Mouse (Mus musculus): Measurements from ENCODE around the gene Wdr20.
"Not testable (repeated sequence)": the region's sequence is repeated elsewhere in the genome, so short reads cannot be mapped to it uniquely, and the experiment has no call there.

Gene Wdr20

GRCm38 (mm10) chr12:110737170-110738157 lies at the start of gene Wdr20:
TSS of gene Wdr20 (plus strand) at chr12:110737944.
- DNase-seq (ENCODE audit: low spot score in 2 of 2), result peak; percentile 96 to 97

- not testable (repeated sequence) for DNase-seq (ENCODE audit: low spot score in 2 of 2)
These were observed 48.8 kb upstream of the Wdr20 start for GRCm38 (mm10) chr12:110688921-110689320.

GRCm38 (mm10) chr12:110689919-110690643 lies 47.7 kb upstream of the Wdr20 start:
- no peak for DNase-seq (ENCODE audit: low spot score in 2 of 2)

- not testable (repeated sequence) for DNase-seq (ENCODE audit: low spot score in 2 of 2)
These were observed 44.4 kb upstream of the Wdr20 start for GRCm38 (mm10) chr12:110693378-110693777.

GRCm38 (mm10) chr12:110695676-110696171 lies 42.0 kb upstream of the Wdr20 start:
- peak; percentile 19 to 22 for DNase-seq (ENCODE audit: low spot score in 2 of 2)

GRCm38 (mm10) chr12:110696173-110696974 lies 41.4 kb upstream of the Wdr20 start:
- DNase-seq (ENCODE audit: low spot score in 2 of 2), result peak; percentile 98

GRCm38 (mm10) chr12:110696975-110697400 lies 40.8 kb upstream of the Wdr20 start:
- DNase-seq (ENCODE audit: low spot score in 2 of 2), result no peak

GRCm38 (mm10) chr12:110697457-110697856 lies 40.3 kb upstream of the Wdr20 start:
- no peak for DNase-seq (ENCODE audit: low spot score in 2 of 2)

GRCm38 (mm10) chr12:110698080-110698479 lies 39.7 kb upstream of the Wdr20 start:
- DNase-seq (ENCODE audit: low spot score in 2 of 2), result no peak

- peak; percentile 3 to 22 for DNase-seq (ENCODE audit: low spot score in 2 of 2)
These were observed 39.1 kb upstream of the Wdr20 start for GRCm38 (mm10) chr12:110698523-110699170.

GRCm38 (mm10) chr12:110699171-110699547 lies 38.6 kb upstream of the Wdr20 start:
- DNase-seq (ENCODE audit: low spot score in 2 of 2), result no peak

GRCm38 (mm10) chr12:110700730-110701129 lies 37.0 kb upstream of the Wdr20 start:
- DNase-seq (ENCODE audit: low spot score in 2 of 2), result no peak

- not testable (repeated sequence) for DNase-seq (ENCODE audit: low spot score in 2 of 2)
These were observed 36.4 kb upstream of the Wdr20 start for GRCm38 (mm10) chr12:110701363-110701762.

- DNase-seq (ENCODE audit: low spot score in 2 of 2), result no peak
These were observed 35.2 kb upstream of the Wdr20 start, which contains the start of gene Hsp90aa1 for GRCm38 (mm10) chr12:110702556-110702955. TSS of gene Hsp90aa1 (minus strand) at chr12:110702728.

- DNase-seq (ENCODE audit: low spot score in 2 of 2), result peak; percentile 73 to 80
These were observed 34.7 kb upstream of the Wdr20 start for GRCm38 (mm10) chr12:110703008-110703471.

GRCm38 (mm10) chr12:110703682-110704081 lies 34.1 kb upstream of the Wdr20 start:
- DNase-seq (ENCODE audit: low spot score in 2 of 2), result no peak

- not testable (repeated sequence) for DNase-seq (ENCODE audit: low spot score in 2 of 2)
These were observed 32.3 kb upstream of the Wdr20 start for GRCm38 (mm10) chr12:110705419-110705818.

GRCm38 (mm10) chr12:110706337-110707231 lies 31.2 kb upstream of the Wdr20 start:
- peak; percentile 35 to 55 for DNase-seq (ENCODE audit: low spot score in 2 of 2)

- DNase-seq (ENCODE audit: low spot score in 2 of 2), result no peak
These were observed 30.3 kb upstream of the Wdr20 start for GRCm38 (mm10) chr12:110707451-110707850.

GRCm38 (mm10) chr12:110711270-110711669 lies 26.5 kb upstream of the Wdr20 start:
- no peak for DNase-seq (ENCODE audit: low spot score in 2 of 2)
